8 mouse cellular contexts compared by ENCODE assay signal in the genomic region with DNA sequence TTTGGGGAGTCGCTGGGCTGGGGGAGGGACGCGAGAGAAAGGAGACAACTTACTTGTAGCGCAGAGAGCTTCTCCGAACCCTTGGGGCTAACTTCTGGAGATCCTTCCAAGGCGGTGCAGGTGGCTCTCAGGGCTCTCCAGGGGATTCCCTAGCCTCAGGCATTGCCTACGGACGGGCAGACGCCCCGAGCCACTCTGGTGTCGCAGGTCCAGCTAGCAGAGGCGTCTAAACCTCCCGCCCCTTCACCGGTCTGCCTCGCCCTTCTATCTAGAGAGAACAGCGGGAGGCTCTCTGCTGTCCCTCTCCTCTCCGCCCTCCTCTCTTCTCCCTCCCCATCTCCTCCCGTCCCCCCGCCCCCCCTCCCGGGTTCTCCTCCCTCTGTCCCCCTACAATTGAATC. TPM values are rescaled to one million over a fixed set of nuclear protein-coding genes. Genes with fewer than 3 reads are reported as not detected.
DNase-seq lines count a peak whose midpoint lies in the region; ATAC-seq lines count a peak whose summit lies in the region.

Gene Kcnj5 (minus strand): TSS at position 300 of the 400 bp plus-strand sequence.

- H3K4me1 ChIP-seq in forebrain, embryonic 10.5 days: peaks cover 31% of the 10 kb centered on the region
- peaks cover 12% of the 10 kb centered on the region; the same call in 1 of the 2 replicates for H3K4me1 ChIP-seq in hindbrain, embryonic 14.5 days (replicated peaks; ENCODE audit: control insufficient read depth, insufficient read depth, low read length)
- peaks cover 3% of the 10 kb centered on the region; the same call in 1 of the 2 replicates for H3K4me1 ChIP-seq in midbrain, embryonic 11.5 days (ENCODE audit: control insufficient read depth, insufficient read depth, low read length)

- H3K36me3 ChIP-seq in forebrain, embryonic 10.5 days (replicated peaks): no peaks in the 10 kb centered on the region
- no peaks in the 10 kb centered on the region for H3K36me3 ChIP-seq in hindbrain, embryonic 14.5 days (replicated peaks; ENCODE audit: control insufficient read depth, insufficient read depth)
- no peaks in the 10 kb centered on the region for H3K36me3 ChIP-seq in midbrain, embryonic 11.5 days (ENCODE audit: control insufficient read depth, insufficient read depth, low read length)

- H3K9me3 ChIP-seq in forebrain, embryonic 10.5 days: no peaks in the 10 kb centered on the region
- no peaks in the 10 kb centered on the region for H3K9me3 ChIP-seq in hindbrain, embryonic 14.5 days (ENCODE audit: control insufficient read depth, low read length)
- no peaks in the 10 kb centered on the region for H3K9me3 ChIP-seq in midbrain, embryonic 11.5 days (ENCODE audit: control insufficient read depth, low read length)

- 0% methylated on average over 19 of the region's 20 CpGs for WGBS in forebrain, embryonic 10.5 days
- under 1% methylated on average over 19 of the region's 20 CpGs for WGBS in hindbrain, embryonic 14.5 days
- 1% methylated on average over 19 of the region's 20 CpGs for WGBS in midbrain, embryonic 11.5 days

- DNase-seq in frontal cortex, postnatal 25 days (ENCODE audit: low spot score in 2 of 2): no peak
- no peak for DNase-seq in forebrain, embryonic 10.5 days (ENCODE audit: extremely low spot score, low spot score)
- no peak for DNase-seq in hindbrain, embryonic 14.5 days (ENCODE audit: low spot score)
- peak; percentile 94 for DNase-seq in midbrain, embryonic 11.5 days (ENCODE audit: low spot score, missing footprints)
- DNase-seq in thymus, postnatal 14 days: no peak
- DNase-seq in adrenal gland, adult 8-10 months: no peak
- DNase-seq in spleen, postnatal 14 days (ENCODE audit: low spot score in 2 of 2): no peak

- ATAC-seq in frontal cortex, adult (ENCODE audit: low TSS enrichment): peak; percentile 31; the same call in 1 of the 2 replicates
- ATAC-seq in hindbrain, embryonic 14.5 days (ENCODE audit: low FRiP score): no peak
- peak; percentile 70 for ATAC-seq in midbrain, embryonic 11.5 days (ENCODE audit: low FRiP score)

- H3K27ac ChIP-seq in forebrain, embryonic 10.5 days: 0 out of 2 replicates have a peak within 1 kb of the TSS, but pooled peaks have one; percentile 12
- no peak within 1 kb of the TSS for H3K27ac ChIP-seq in hindbrain, embryonic 14.5 days
- H3K27ac ChIP-seq in midbrain, embryonic 11.5 days (ENCODE audit: low read depth, low read length): no peak within 1 kb of the TSS

- H3K4me3 ChIP-seq in forebrain, embryonic 10.5 days: peak within 1 kb of the TSS; percentile 40
- peak within 1 kb of the TSS; percentile 25 for H3K4me3 ChIP-seq in hindbrain, embryonic 14.5 days (replicated peaks; ENCODE audit: low read length)
- H3K4me3 ChIP-seq in midbrain, embryonic 11.5 days (ENCODE audit: low read depth, low read length): peak within 1 kb of the TSS; percentile 35

- peak within 1 kb of the TSS; percentile 16 for H3K9ac ChIP-seq in hindbrain, embryonic 14.5 days
- H3K9ac ChIP-seq in midbrain, embryonic 11.5 days (ENCODE audit: low read length): peak within 1 kb of the TSS; percentile 57

- peak within 1 kb of the TSS; percentile 53 for H3K4me2 ChIP-seq in hindbrain, embryonic 14.5 days (replicated peaks)
- H3K4me2 ChIP-seq in midbrain, embryonic 11.5 days: peak within 1 kb of the TSS; percentile 67

- peaks cover 99% of the 10 kb centered on the region for H3K27me3 ChIP-seq in forebrain, embryonic 10.5 days (ENCODE audit: poor library complexity, severe bottlenecking)
- H3K27me3 ChIP-seq in hindbrain, embryonic 14.5 days (ENCODE audit: control insufficient read depth, insufficient read depth, low read length): peaks cover 42% of the 10 kb centered on the region
- H3K27me3 ChIP-seq in midbrain, embryonic 11.5 days (ENCODE audit: control insufficient read depth, insufficient read depth, low read length): peaks cover 31% of the 10 kb centered on the region

RNA-seq across cellular contexts. Expression of gene Kcnj5, which starts in this region (rescaled TPM):
- 0.34 and 0.73 TPM in 2 replicates for polyA plus RNA-seq in forebrain, embryonic 10.5 days (2016; fragmentation: Nextera tagmentation; extraction: Ambion mirVana)
- polyA plus RNA-seq in hindbrain, embryonic 14.5 days (2014; fragmentation: Nextera tagmentation; extraction: Ambion mirVana): 0.28 and 0.60 TPM in 2 replicates
- polyA plus RNA-seq in midbrain, embryonic 11.5 days (2014; fragmentation: Nextera tagmentation; extraction: Ambion mirVana): 0.17 and 0.33 TPM in 2 replicates
- 1 to 10 TPM in 3 of 4 experiments, under 1 TPM in 1; 0.66 to 2.1 (median 1.8) TPM for total RNA-seq in adrenal gland, adult 8-10 months (2022)

Comparison
In these comparisons a context has a peak if more than half of its experiments do, and no peak if none do; other contexts are left out.
1. Peak in DNase-seq, ATAC-seq, H3K4me3 ChIP-seq, H3K9ac ChIP-seq and H3K4me2 ChIP-seq in midbrain, embryonic 11.5 days; RNA of the gene not detected or under 1 TPM.